7 mouse cellular contexts compared by ENCODE assay signal in the genomic region with DNA sequence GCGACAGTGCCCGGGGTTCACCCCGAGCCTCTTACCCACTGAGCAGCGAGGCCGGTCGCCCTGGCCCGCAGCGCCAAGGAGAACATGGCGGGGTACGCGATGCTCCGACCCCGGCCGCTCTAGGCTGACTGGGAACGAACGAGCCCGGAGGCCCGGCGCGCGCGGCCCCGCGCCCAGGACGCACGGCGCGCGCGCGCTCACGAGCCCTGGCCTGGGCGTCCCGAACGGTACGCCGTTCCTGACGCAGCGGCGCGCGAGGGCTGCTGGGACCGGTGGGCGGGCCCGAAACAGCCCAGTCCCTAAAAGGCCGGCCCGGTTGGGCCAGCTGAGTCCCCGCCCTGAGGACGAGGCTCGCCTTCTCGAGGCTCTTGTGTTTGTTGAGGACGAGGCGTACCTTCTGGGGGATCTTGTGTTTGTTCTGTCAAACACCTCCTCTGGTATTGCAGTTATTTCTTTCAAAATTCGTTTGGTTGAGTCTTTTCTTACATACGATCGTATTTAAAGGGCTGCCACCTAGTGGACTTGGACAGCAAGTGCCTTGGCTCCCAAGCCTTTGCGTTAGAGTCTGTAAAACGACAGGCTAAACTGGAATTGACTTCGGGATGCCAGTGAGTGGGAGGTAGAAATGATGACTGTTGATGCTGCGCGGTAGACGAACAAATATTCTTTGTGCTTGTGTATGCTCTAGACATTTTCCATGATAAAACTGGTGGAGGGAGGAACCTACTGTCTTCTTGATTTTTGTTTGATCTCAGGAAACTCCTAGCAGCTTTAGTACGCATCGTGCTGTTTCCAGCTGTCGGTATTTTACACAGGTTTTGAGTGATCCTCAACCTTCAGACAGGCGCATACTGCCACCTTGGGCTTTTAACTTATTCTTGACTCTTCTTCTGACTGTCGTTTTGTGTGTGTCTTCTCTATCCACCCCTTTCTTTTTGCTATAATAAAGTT. TPM values are rescaled to one million over a fixed set of nuclear protein-coding genes. Genes with fewer than 3 reads are reported as not detected.
DNase-seq lines count a peak whose midpoint lies in the region; ATAC-seq lines count a peak whose summit lies in the region.

A gene (minus strand): TSS at position 180 of the 951 bp plus-strand sequence.

- peak; percentile 84 for DNase-seq in adrenal gland, adult 8-10 months
- peak; percentile 97 for DNase-seq in embryo, embryonic 11.5 days (ENCODE audit: low read depth, low spot score)
- peak; percentile 85 to 92 for DNase-seq in gastrocnemius, postnatal 4 days (ENCODE audit: low spot score in 2 of 2)
- peak; percentile 90 to 91 for DNase-seq in left cerebral cortex, postnatal 36 days (ENCODE audit: low spot score in 2 of 2)
- DNase-seq in midbrain, embryonic 11.5 days (ENCODE audit: low spot score, missing footprints): peak; percentile 100
- peak; percentile 93 for DNase-seq in spleen, adult 12 weeks (ENCODE audit: low spot score)

- peak within 1 kb of the TSS; percentile 95 for H3K27ac ChIP-seq in intestine, embryonic 16.5 days (ENCODE audit: low read length)
- H3K27ac ChIP-seq in midbrain, embryonic 11.5 days (ENCODE audit: low read depth, low read length): peak within 1 kb of the TSS; percentile 86

- WGBS in intestine, embryonic 16.5 days: under 1% methylated on average over 54 of the region's 67 CpGs
- 1% methylated on average over 67 of the region's 67 CpGs for WGBS in midbrain, embryonic 11.5 days

- intact Hi-C loops in left cerebral cortex, postnatal 36 days (cut with DNase I): loop anchor here (1.0 to 10.0 kb wide), 4 partner anchors 24 to 327 kb away; a partner anchor contains a TSS

- no peaks in the 10 kb centered on the region for H3K27me3 ChIP-seq in intestine, embryonic 16.5 days (replicated peaks; ENCODE audit: control insufficient read depth, insufficient read depth, low read length)
- H3K27me3 ChIP-seq in midbrain, embryonic 11.5 days (ENCODE audit: control insufficient read depth, insufficient read depth, low read length): no peaks in the 10 kb centered on the region

- H3K9ac ChIP-seq in intestine, embryonic 16.5 days (ENCODE audit: low read depth, low read length): peak within 1 kb of the TSS; percentile 98
- peak within 1 kb of the TSS; percentile 97 for H3K9ac ChIP-seq in midbrain, embryonic 11.5 days (ENCODE audit: low read length)

- peak within 1 kb of the TSS; percentile 60 for H3K4me3 ChIP-seq in intestine, embryonic 16.5 days (ENCODE audit: low read length)
- peak within 1 kb of the TSS; percentile 91 for H3K4me3 ChIP-seq in midbrain, embryonic 11.5 days (ENCODE audit: low read depth, low read length)

- H3K4me1 ChIP-seq in intestine, embryonic 16.5 days (ENCODE audit: control insufficient read depth, insufficient read depth, low read length): peaks cover 11% of the 10 kb centered on the region
- H3K4me1 ChIP-seq in midbrain, embryonic 11.5 days (ENCODE audit: control insufficient read depth, insufficient read depth, low read length): peaks cover 7% of the 10 kb centered on the region; the same call in 1 of the 2 replicates

- peak; percentile 100 for ATAC-seq in intestine, embryonic 16.5 days
- ATAC-seq in midbrain, embryonic 11.5 days (ENCODE audit: low FRiP score): peak; percentile 99

- no peaks in the 10 kb centered on the region for H3K9me3 ChIP-seq in intestine, embryonic 16.5 days (ENCODE audit: control insufficient read depth, low read length)
- no peaks in the 10 kb centered on the region for H3K9me3 ChIP-seq in midbrain, embryonic 11.5 days (ENCODE audit: control insufficient read depth, low read length)

- peak within 1 kb of the TSS; percentile 77 for H3K4me2 ChIP-seq in intestine, embryonic 16.5 days (ENCODE audit: low read depth, low read length)
- H3K4me2 ChIP-seq in midbrain, embryonic 11.5 days: peak within 1 kb of the TSS; percentile 89

- no peaks in the 10 kb centered on the region for H3K36me3 ChIP-seq in intestine, embryonic 16.5 days (ENCODE audit: control insufficient read depth, insufficient read depth, low read length)
- no peaks in the 10 kb centered on the region for H3K36me3 ChIP-seq in midbrain, embryonic 11.5 days (ENCODE audit: control insufficient read depth, insufficient read depth, low read length)

RNA-seq across cellular contexts. Expression of the gene that starts here (rescaled TPM):
- 100 to 1,000 TPM; 232 to 318 (median 257) TPM for total RNA-seq in adrenal gland, adult 8-10 months (2022)
- total RNA-seq in gastrocnemius, postnatal 4 days (2021): 100 to 1,000 TPM; 447 to 482 TPM
- polyA plus RNA-seq in intestine, embryonic 16.5 days (2015; fragmentation: Nextera tagmentation; extraction: Ambion mirVana): 442 and 463 TPM in 2 replicates
- total RNA-seq in left cerebral cortex, postnatal 36 days (2021): 100 to 1,000 TPM; 224 to 227 TPM
- polyA plus RNA-seq in midbrain, embryonic 11.5 days (2014; fragmentation: Nextera tagmentation; extraction: Ambion mirVana): 333 and 347 TPM in 2 replicates

Comparison
In these comparisons a context has a peak if more than half of its experiments do, and no peak if none do; other contexts are left out.
1. Peak in every context shown above with its lines: DNase-seq, ATAC-seq, H3K4me3 ChIP-seq and H3K27ac ChIP-seq.